Mouse (Mus musculus): ENCODE results near the gene Xpo5. TPM values are rescaled to one million over a fixed set of nuclear protein-coding genes. Genes with fewer than 3 reads are reported as not detected.

Gene Xpo5
- polyA plus RNA-seq, 1 experiment, result 0.51 TPM

DNA sequence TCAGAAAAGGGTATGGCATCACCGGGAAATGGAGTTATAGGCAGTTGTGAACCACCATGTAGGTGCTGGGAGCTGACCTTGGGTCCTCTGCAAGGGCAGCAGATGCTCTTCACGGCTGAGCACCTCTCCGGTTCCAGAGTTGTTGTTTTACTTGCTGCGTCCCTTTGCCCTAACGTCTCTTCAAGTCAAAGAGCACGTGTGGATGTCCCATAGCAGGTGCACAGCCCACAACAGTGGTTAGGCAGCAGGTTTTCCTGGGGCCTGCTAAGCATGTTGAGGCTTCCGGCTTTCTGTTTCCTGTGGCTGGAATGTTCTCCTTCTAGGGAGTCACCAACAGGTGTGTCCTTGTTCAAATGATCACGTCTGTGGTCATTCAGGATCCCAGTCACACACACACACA, 81.3 kb downstream of the Xpo5 start:
- TF ChIP-seq TAL1 (IDR thresholded peaks at IDR 0.05; ENCODE audit: low read length), result no peak
- no peak for TF ChIP-seq GATA1 (IDR thresholded peaks at IDR 0.05; ENCODE audit: low read length)
- Histone ChIP-seq H3K9me3 (ENCODE audit: control insufficient read depth, low read length) (no peaks in the 10 kb centered on the region), H3K36me3 (ENCODE audit: control insufficient read depth) (peaks cover 24% of the 10 kb centered on the region), H3K4me3 (replicated peaks) (no peak overlapping the region), H3K27me3 (ENCODE audit: control insufficient read depth) (peaks cover 9% of the 10 kb centered on the region), H3K4me1 (ENCODE audit: control insufficient read depth) (peaks cover 26% of the 10 kb centered on the region)

GRCm38 (mm10) chr17:46284653-46285052, 82.1 kb downstream of the Xpo5 start:
- TF ChIP-seq GATA1 (IDR thresholded peaks at IDR 0.05; ENCODE audit: low read length) (no peak), TAL1 (IDR thresholded peaks at IDR 0.05; ENCODE audit: low read length) (no peak)
- Histone ChIP-seq H3K9me3 (ENCODE audit: control insufficient read depth, low read length) (no peaks in the 10 kb centered on the region), H3K27me3 (ENCODE audit: control insufficient read depth) (peaks cover 9% of the 10 kb centered on the region), H3K36me3 (ENCODE audit: control insufficient read depth) (peaks cover 17% of the 10 kb centered on the region), H3K4me1 (ENCODE audit: control insufficient read depth) (peaks cover 25% of the 10 kb centered on the region), H3K4me3 (replicated peaks) (no peak overlapping the region)

DNA sequence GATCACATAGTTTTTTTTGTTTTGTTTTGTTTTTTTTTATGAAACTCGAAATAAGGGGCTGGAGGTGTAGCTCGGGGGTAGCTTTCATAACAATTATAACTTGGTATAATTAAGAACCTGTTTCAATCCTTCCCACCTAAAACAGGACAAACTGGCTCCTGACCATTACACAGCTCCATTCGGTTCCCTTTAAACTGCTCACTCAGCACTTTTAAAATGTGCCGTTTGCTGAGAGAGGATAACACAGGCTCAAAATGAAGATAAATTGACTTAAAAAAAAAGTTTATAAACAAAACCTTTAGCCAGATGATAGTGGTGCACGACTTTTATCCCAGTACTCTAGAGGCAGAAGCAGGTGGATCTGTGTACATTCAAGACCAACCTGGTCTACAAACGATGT, 82.8 kb downstream of the Xpo5 start:
- Histone ChIP-seq H3K4me1 (ENCODE audit: control insufficient read depth) (peaks cover 25% of the 10 kb centered on the region), H3K36me3 (ENCODE audit: control insufficient read depth) (peaks cover 9% of the 10 kb centered on the region), H3K27me3 (ENCODE audit: control insufficient read depth) (peaks cover 12% of the 10 kb centered on the region), H3K9me3 (ENCODE audit: control insufficient read depth, low read length) (no peaks in the 10 kb centered on the region), H3K4me3 (replicated peaks) (no peak overlapping the region)
- TF ChIP-seq GATA1 (IDR thresholded peaks at IDR 0.05; ENCODE audit: low read length) (no peak), TAL1 (IDR thresholded peaks at IDR 0.05; ENCODE audit: low read length) (no peak)

GRCm38 (mm10) chr17:46287678-46288095, 85.1 kb downstream of the Xpo5 start:
- no peaks in the 10 kb centered on the region for H3K36me3 ChIP-seq (ENCODE audit: control insufficient read depth)
- peaks cover 23% of the 10 kb centered on the region for H3K27me3 ChIP-seq (ENCODE audit: control insufficient read depth)
- H3K9me3 ChIP-seq (ENCODE audit: control insufficient read depth, low read length), result no peaks in the 10 kb centered on the region
- TF ChIP-seq TAL1 (IDR thresholded peaks at IDR 0.05; ENCODE audit: low read length) (no peak), GATA1 (IDR thresholded peaks at IDR 0.05; ENCODE audit: low read length) (no peak)
- peaks cover 9% of the 10 kb centered on the region for H3K4me1 ChIP-seq (ENCODE audit: control insufficient read depth)
- H3K4me3 ChIP-seq (replicated peaks), result no peak overlapping the region

Other genes with a start within 250 kb of the Xpo5 start
- 0.86 and 1.3 TPM in 2 replicates for gene Vegfa, start 170.4 kb upstream of the Xpo5 start, polyA plus RNA-seq (2012)
- gene Mrps18a, start 91.8 kb upstream of the Xpo5 start, polyA plus RNA-seq (2012), result 7.7 and 9.7 TPM in 2 replicates
- 0.42 TPM in 1 of 2 replicates, not detected in the other for gene Rsph9, start 58.6 kb upstream of the Xpo5 start, polyA plus RNA-seq (2012)
- 1.4 and 4.1 TPM in 2 replicates for gene Mad2l1bp, start 49.2 kb upstream of the Xpo5 start, polyA plus RNA-seq (2012)
- 15.3 and 19.3 TPM in 2 replicates for gene Gtpbp2, start 41.8 kb upstream of the Xpo5 start, polyA plus RNA-seq (2012)
- 0.24 and 0.27 TPM in 2 replicates for gene Polh, start 137 bp upstream of the Xpo5 start, polyA plus RNA-seq (2012)
- gene Polr1c, start 45.3 kb downstream of the Xpo5 start, polyA plus RNA-seq (2012), result 1.2 and 1.6 TPM in 2 replicates
- gene Yipf3, start 45.3 kb downstream of the Xpo5 start, polyA plus RNA-seq (2012), result 8.0 and 13.3 TPM in 2 replicates
- gene Lrrc73, start 50.7 kb downstream of the Xpo5 start, polyA plus RNA-seq (2012), result 0.15 and 0.27 TPM in 2 replicates
- gene Tjap1, start 80.2 kb downstream of the Xpo5 start, polyA plus RNA-seq (2012), result 11.2 and 12.7 TPM in 2 replicates
- not detected in 2 replicates for gene Dlk2, start 94.6 kb downstream of the Xpo5 start, polyA plus RNA-seq (2012)
- gene Abcc10, start 125.6 kb downstream of the Xpo5 start, polyA plus RNA-seq (2012), result 0.17 and 0.34 TPM in 2 replicates
- gene Zfp318, start 180.9 kb downstream of the Xpo5 start, polyA plus RNA-seq (2012), result 0.05 and 0.13 TPM in 2 replicates
- not detected in 2 replicates for gene Crip3, start 226.1 kb downstream of the Xpo5 start, polyA plus RNA-seq (2012)
- gene Slc22a7, start 235.7 kb downstream of the Xpo5 start, polyA plus RNA-seq (2012), result not detected in 2 replicates

All from erythroblast, embryonic 14.5 days (primary cell).